Mouse (Mus musculus): Measurements from ENCODE around the gene Satb1.

DNA sequence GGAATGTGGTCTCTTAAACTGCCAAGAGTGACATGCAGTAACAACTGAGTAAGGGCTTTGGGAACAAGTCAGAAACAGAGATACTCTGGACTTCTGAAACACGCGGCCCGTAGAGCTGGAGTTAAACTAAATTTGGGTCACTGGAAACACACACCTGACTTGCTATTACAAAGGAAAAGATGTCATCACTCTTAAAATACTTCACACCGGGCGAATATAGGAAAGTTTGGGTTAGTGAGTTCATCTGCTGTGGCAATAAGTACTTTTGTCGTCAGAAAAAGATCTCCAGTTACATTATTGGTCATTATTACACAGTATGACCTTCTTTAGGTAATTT lies 19.3 kb downstream of the Satb1 start:
- TF ChIP-seq CTCF (IDR thresholded peaks at IDR 0.05; ENCODE audit: extremely low read depth, insufficient read depth, insufficient read length, insufficient replicate concordance) (no peak), POLR2A (IDR thresholded peaks at IDR 0.05; ENCODE audit: low read depth, low read length) (no peak)
